Mouse (Mus musculus) adrenal gland, postnatal 36 days (tissue): Measurements from ENCODE around the gene Kcnh7. TPM values are rescaled to one million over a fixed set of nuclear protein-coding genes. Genes with fewer than 3 reads are reported as not detected.

Source experiments
- DNase-seq, 2 experiments: peaks; one replicate each; pipeline ENCODE4 v3.0.0; 2021; ENCODE audit warnings: mixed read lengths in 1 of 2
- total RNA-seq, 2 experiments: library from RNA; stranded (reverse); gene quantifications; 2 replicates each; pipeline ENCODE4 v1.2.3; 2021

Kcnh7 gene
- total RNA-seq, 2 experiments from 2014 or later: 0.03 TPM; not detected in 1

- peak in 1 of 2 experiments; percentile 2 for DNase-seq
These were observed 248.7 kb downstream of the Kcnh7 start for GRCm38 (mm10) chr2:62935273-62935874.

- peak; percentile 7 to 34 for DNase-seq
These were observed 255.6 kb downstream of the Kcnh7 start for GRCm38 (mm10) chr2:62928494-62928893.

GRCm38 (mm10) chr2:62928065-62928464 is 256.0 kb downstream of the Kcnh7 start:
- no peak for DNase-seq

- no peak for DNase-seq
These were observed 260.3 kb downstream of the Kcnh7 start for GRCm38 (mm10) chr2:62923803-62924202.

- DNase-seq: no peak
These were observed 276.4 kb downstream of the Kcnh7 start for GRCm38 (mm10) chr2:62907688-62908087.

GRCm38 (mm10) chr2:62902363-62903353 is 281.4 kb downstream of the Kcnh7 start:
- no peak for DNase-seq

- no peak for DNase-seq
These were observed 305.3 kb downstream of the Kcnh7 start for GRCm38 (mm10) chr2:62878763-62879162.

- DNase-seq: no peak
These were observed 328.7 kb downstream of the Kcnh7 start for GRCm38 (mm10) chr2:62855391-62855790.

- DNase-seq: no peak
These were observed 341.5 kb downstream of the Kcnh7 start for GRCm38 (mm10) chr2:62842630-62843029.

- no peak for DNase-seq
These were observed 349.8 kb downstream of the Kcnh7 start for GRCm38 (mm10) chr2:62834261-62834660.

GRCm38 (mm10) chr2:62819231-62819630 is 364.9 kb downstream of the Kcnh7 start:
- DNase-seq: no peak

GRCm38 (mm10) chr2:62816016-62816415 is 368.1 kb downstream of the Kcnh7 start:
- no peak for DNase-seq

GRCm38 (mm10) chr2:62808813-62809212 is 375.3 kb downstream of the Kcnh7 start:
- peak; percentile 1 to 25 for DNase-seq

- peak in 1 of 2 experiments; percentile 2 for DNase-seq
These were observed 376.6 kb downstream of the Kcnh7 start for GRCm38 (mm10) chr2:62807476-62807882.

- DNase-seq: no peak
These were observed 377.2 kb downstream of the Kcnh7 start for GRCm38 (mm10) chr2:62806931-62807330.

GRCm38 (mm10) chr2:62804030-62804429 is 380.1 kb downstream of the Kcnh7 start:
- no peak for DNase-seq

- DNase-seq: no peak
These were observed 399.5 kb downstream of the Kcnh7 start for GRCm38 (mm10) chr2:62784460-62785038.

- DNase-seq: no peak
These were observed 437.8 kb downstream of the Kcnh7 start for GRCm38 (mm10) chr2:62746256-62746655.

- no peak for DNase-seq
These were observed 441.0 kb downstream of the Kcnh7 start for GRCm38 (mm10) chr2:62743098-62743497.

GRCm38 (mm10) chr2:62730671-62731070 is 453.4 kb downstream of the Kcnh7 start:
- no peak for DNase-seq

GRCm38 (mm10) chr2:62727732-62728131 is 456.4 kb downstream of the Kcnh7 start:
- no peak for DNase-seq

GRCm38 (mm10) chr2:62725946-62726345 is 458.1 kb downstream of the Kcnh7 start:
- DNase-seq: no peak

GRCm38 (mm10) chr2:62718411-62718810 is 465.7 kb downstream of the Kcnh7 start:
- no peak for DNase-seq
